Comparison of ENCODE assay signal across 13 mouse cellular contexts in genomic region chr11:100321479-100322305, GRCm38 (mm10). TPM values are rescaled to one million over a fixed set of nuclear protein-coding genes. Genes with fewer than 3 reads are reported as not detected.
DNase-seq lines count a peak whose midpoint lies in the region; ATAC-seq lines count a peak whose summit lies in the region.
"Not testable (repeated sequence)": the region's sequence is repeated elsewhere in the genome, so short reads cannot be mapped to it uniquely, and the experiment has no call there.
"Had no signal": no experiment of that assay in that cellular context is flagged by ENCODE, and none has a peak within 500 bp of the region (broad histone marks: within the 10 kb centered on the region; RNA-seq: fewer than 3 reads in every experiment).

No protein-coding gene starts in this region.

- peak overlapping the region; percentile 96 for H3K4me2 ChIP-seq in heart, embryonic 12.5 days
- H3K4me2 ChIP-seq in intestine, embryonic 15.5 days (replicated peaks): peak overlapping the region; percentile 65; the same call in 1 of the 2 replicates
- peak overlapping the region; percentile 89 for H3K4me2 ChIP-seq in liver, embryonic 11.5 days

- H3K36me3 ChIP-seq in embryonic facial prominence, embryonic 10.5 days (replicated peaks): peaks cover 24% of the 10 kb centered on the region
- H3K36me3 ChIP-seq in heart, embryonic 12.5 days: peaks cover 22% of the 10 kb centered on the region
- H3K36me3 ChIP-seq in intestine, embryonic 15.5 days: peaks cover 13% of the 10 kb centered on the region; the same call in 1 of the 2 replicates
- H3K36me3 ChIP-seq in liver, embryonic 11.5 days (ENCODE audit: control insufficient read depth, insufficient read depth, low read length): peaks cover 16% of the 10 kb centered on the region
- H3K36me3 ChIP-seq in midbrain, embryonic 10.5 days: peaks cover 26% of the 10 kb centered on the region
- H3K36me3 ChIP-seq in splenic B cell, adult 2 months (ENCODE audit: control insufficient read depth, insufficient read depth, low read length, poor library complexity, severe bottlenecking): not testable (repeated sequence)

- not testable (repeated sequence) for H3K9ac ChIP-seq in heart, embryonic 12.5 days; intestine, embryonic 15.5 days
- H3K9ac ChIP-seq in liver, embryonic 11.5 days (ENCODE audit: low read depth, low read length): 0 out of 2 replicates have a peak overlapping the region, but pooled peaks have one; percentile 20

- not testable (repeated sequence) for H3K27ac ChIP-seq in embryonic facial prominence, embryonic 10.5 days (replicated peaks); heart, embryonic 12.5 days (ENCODE audit: poor library complexity, severe bottlenecking); midbrain, embryonic 10.5 days (replicated peaks)
- H3K27ac ChIP-seq in intestine, embryonic 15.5 days: peak overlapping the region; percentile 25; the same call in 1 of the 2 replicates
- peak overlapping the region; percentile 45; the same call in 1 of the 2 replicates for H3K27ac ChIP-seq in liver, embryonic 11.5 days (ENCODE audit: low read depth, low read length)

- H3K9me3 ChIP-seq in embryonic facial prominence, embryonic 10.5 days; heart, embryonic 12.5 days (replicated peaks); intestine, embryonic 15.5 days; liver, embryonic 11.5 days (ENCODE audit: control insufficient read depth, low read length); midbrain, embryonic 10.5 days (replicated peaks): not testable (repeated sequence)

- peak overlapping the region; percentile 16; the same call in 1 of the 2 replicates for H3K4me3 ChIP-seq in embryonic facial prominence, embryonic 10.5 days
- H3K4me3 ChIP-seq in heart, embryonic 12.5 days; intestine, embryonic 15.5 days (replicated peaks): not testable (repeated sequence)
- peak overlapping the region; percentile 17; the same call in 1 of the 2 replicates for H3K4me3 ChIP-seq in liver, embryonic 11.5 days (ENCODE audit: low read depth, low read length)
- H3K4me3 ChIP-seq in midbrain, embryonic 10.5 days: peak overlapping the region; percentile 12; the same call in 1 of the 2 replicates

- WGBS in embryonic facial prominence, embryonic 10.5 days: 82% methylated on average over 7 of the region's 7 CpGs
- 73% methylated on average over 7 of the region's 7 CpGs for WGBS in heart, embryonic 12.5 days
- 76% methylated on average over 7 of the region's 7 CpGs for WGBS in intestine, embryonic 15.5 days
- WGBS in liver, embryonic 11.5 days: 74% methylated on average over 7 of the region's 7 CpGs
- WGBS in midbrain, embryonic 10.5 days: 86% methylated on average over 7 of the region's 7 CpGs

- not testable (repeated sequence) for H3K4me1 ChIP-seq in embryonic facial prominence, embryonic 10.5 days; intestine, embryonic 15.5 days (replicated peaks); liver, embryonic 11.5 days (replicated peaks; ENCODE audit: control insufficient read depth, insufficient read depth, low read length)
- H3K4me1 ChIP-seq in heart, embryonic 12.5 days (replicated peaks): peaks cover 12% of the 10 kb centered on the region; the same call in 1 of the 2 replicates
- peaks cover 10% of the 10 kb centered on the region for H3K4me1 ChIP-seq in midbrain, embryonic 10.5 days

- not testable (repeated sequence) for H3K27me3 ChIP-seq in embryonic facial prominence, embryonic 10.5 days (replicated peaks; ENCODE audit: low read depth, poor library complexity, severe bottlenecking); heart, embryonic 12.5 days (replicated peaks); intestine, embryonic 15.5 days (replicated peaks); liver, embryonic 11.5 days (replicated peaks; ENCODE audit: control insufficient read depth, insufficient read depth, low read length); midbrain, embryonic 10.5 days (ENCODE audit: low read depth, poor library complexity, severe bottlenecking); splenic B cell, adult 2 months (ENCODE audit: control insufficient read depth, insufficient read depth, low read length, poor library complexity, severe bottlenecking)

- DNase-seq in B cell, adult 2 months: peak; percentile 48 to 49
- DNase-seq in NIH3T3 (ENCODE audit: low read depth): peak; percentile 58
- not testable (repeated sequence) for DNase-seq in embryonic facial prominence, embryonic 10.5 days (ENCODE audit: low spot score); liver, embryonic 11.5 days (ENCODE audit: low spot score); midbrain, embryonic 10.5 days (ENCODE audit: low spot score)
- DNase-seq in splenic B cell, adult 2 months (ENCODE audit: low read depth, low spot score): peak; percentile 33

- ATAC-seq in heart, embryonic 12.5 days (ENCODE audit: insufficient number of reproducible peaks, low FRiP score); intestine, embryonic 15.5 days; liver, embryonic 11.5 days (replicated peaks; ENCODE audit: low FRiP score): not testable (repeated sequence)

RNA-seq across cellular contexts. Expression of gene Eif1, which starts 2.0 kb away (rescaled TPM):
- polyA plus RNA-seq in embryonic facial prominence, embryonic 10.5 days (2016; fragmentation: Nextera tagmentation; extraction: Ambion mirVana): 1,675 and 1,681 TPM in 2 replicates
- 1,467 and 1,522 TPM in 2 replicates for polyA plus RNA-seq in heart, embryonic 12.5 days (2016; fragmentation: Nextera tagmentation; extraction: Ambion mirVana)
- polyA plus RNA-seq in intestine, embryonic 15.5 days (2015; fragmentation: Nextera tagmentation; extraction: Ambion mirVana): 1,793 and 1,952 TPM in 2 replicates
- polyA plus RNA-seq in liver, embryonic 11.5 days (2014; fragmentation: Nextera tagmentation; extraction: Ambion mirVana): 2,121 and 2,222 TPM in 2 replicates
- 1,709 and 1,814 TPM in 2 replicates for polyA plus RNA-seq in midbrain, embryonic 10.5 days (2016; fragmentation: Nextera tagmentation; extraction: Ambion mirVana)

RNA-seq across cellular contexts. Expression of gene Gast, which starts 12.5 kb away (rescaled TPM):
- polyA plus RNA-seq in embryonic facial prominence, embryonic 10.5 days (2016; fragmentation: Nextera tagmentation; extraction: Ambion mirVana): 0.37 TPM in 1 of 2 replicates, not detected in the other
- polyA plus RNA-seq in heart, embryonic 12.5 days (2016; fragmentation: Nextera tagmentation; extraction: Ambion mirVana): not detected in 2 replicates
- polyA plus RNA-seq in intestine, embryonic 15.5 days (2015; fragmentation: Nextera tagmentation; extraction: Ambion mirVana): 2.1 and 2.4 TPM in 2 replicates
- not detected in 2 replicates for polyA plus RNA-seq in liver, embryonic 11.5 days (2014; fragmentation: Nextera tagmentation; extraction: Ambion mirVana)
- polyA plus RNA-seq in midbrain, embryonic 10.5 days (2016; fragmentation: Nextera tagmentation; extraction: Ambion mirVana): 0.56 TPM in 1 of 2 replicates, not detected in the other
- polyA plus RNA-seq: heart, postnatal 0 days; inflammation-experienced regulatory T-cells, adult 6 months; limb, embryonic 12.5 days; macrophage had no signal

RNA-seq across cellular contexts. Expression of gene Hap1, which starts 34.2 kb away (rescaled TPM):
- 14.0 and 14.2 TPM in 2 replicates for polyA plus RNA-seq in embryonic facial prominence, embryonic 10.5 days (2016; fragmentation: Nextera tagmentation; extraction: Ambion mirVana)
- polyA plus RNA-seq in heart, embryonic 12.5 days (2016; fragmentation: Nextera tagmentation; extraction: Ambion mirVana): 11.1 and 12.3 TPM in 2 replicates
- 13.9 and 15.5 TPM in 2 replicates for polyA plus RNA-seq in intestine, embryonic 15.5 days (2015; fragmentation: Nextera tagmentation; extraction: Ambion mirVana)
- 0.82 and 1.5 TPM in 2 replicates for polyA plus RNA-seq in liver, embryonic 11.5 days (2014; fragmentation: Nextera tagmentation; extraction: Ambion mirVana)
- polyA plus RNA-seq in midbrain, embryonic 10.5 days (2016; fragmentation: Nextera tagmentation; extraction: Ambion mirVana): 36.6 and 40.2 TPM in 2 replicates
- polyA plus RNA-seq: macrophage had no signal

RNA-seq across cellular contexts. Expression of gene Krt42, which starts 52.0 kb away (rescaled TPM):
- polyA plus RNA-seq in embryonic facial prominence, embryonic 10.5 days (2016; fragmentation: Nextera tagmentation; extraction: Ambion mirVana): not detected in 2 replicates
- polyA plus RNA-seq in heart, embryonic 12.5 days (2016; fragmentation: Nextera tagmentation; extraction: Ambion mirVana): not detected in 2 replicates
- polyA plus RNA-seq in intestine, embryonic 15.5 days (2015; fragmentation: Nextera tagmentation; extraction: Ambion mirVana): not detected in 2 replicates
- not detected in 2 replicates for polyA plus RNA-seq in liver, embryonic 11.5 days (2014; fragmentation: Nextera tagmentation; extraction: Ambion mirVana)
- not detected in 2 replicates for polyA plus RNA-seq in midbrain, embryonic 10.5 days (2016; fragmentation: Nextera tagmentation; extraction: Ambion mirVana)
- polyA plus RNA-seq: heart, postnatal 0 days; inflammation-experienced regulatory T-cells, adult 6 months; limb, embryonic 12.5 days; macrophage; stomach, embryonic 14.5 days had no signal
